Mouse (Mus musculus): ENCODE data around the gene Cmpk2. TPM values are rescaled to one million over a fixed set of nuclear protein-coding genes. Genes with fewer than 3 reads are reported as not detected.

The Cmpk2 gene
- polyA plus RNA-seq, 1 experiment from 2014 or later = 6.4 TPM

DNA sequence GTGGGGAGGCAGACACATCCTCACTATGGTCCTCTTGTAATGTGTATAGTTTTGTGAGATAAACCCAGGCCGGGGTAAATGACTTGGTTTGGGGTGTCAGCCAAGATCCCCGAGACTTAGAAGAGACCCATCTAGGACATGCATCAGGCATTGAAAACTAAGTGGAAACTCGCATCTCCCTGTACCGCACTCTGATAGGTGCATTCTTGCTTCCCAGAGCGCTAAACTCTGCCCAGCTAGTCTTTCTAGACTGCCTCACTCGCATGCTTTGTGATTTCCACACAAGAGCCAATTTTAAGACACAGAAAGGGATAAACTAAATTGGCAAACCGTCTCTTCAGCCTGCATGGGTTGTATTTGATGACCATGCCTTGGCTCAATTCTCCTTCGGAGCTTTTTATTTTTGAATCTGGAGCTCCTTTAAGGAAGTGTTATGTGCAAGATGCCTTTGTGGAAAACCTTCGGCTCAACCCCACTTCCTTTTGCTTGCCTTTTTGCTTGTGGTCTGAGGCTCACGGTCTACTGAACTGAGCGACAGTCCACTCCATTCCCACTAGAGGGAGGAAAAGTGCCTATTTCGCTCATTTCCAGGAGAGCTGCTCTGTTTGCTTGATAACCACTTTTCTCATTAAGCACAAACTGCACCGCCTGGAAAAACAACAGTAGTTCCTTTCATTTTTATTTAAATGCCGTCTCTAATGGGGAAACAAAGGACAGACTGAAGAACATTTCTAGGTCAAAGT, 19.0 kb downstream of the Cmpk2 start:
- DNase-seq (ENCODE audit: low spot score) (peak; percentile 77), ATAC-seq (replicated peaks; ENCODE audit: insufficient number of reproducible peaks, low FRiP score, low TSS enrichment, low read depth) (no peak)
- Histone ChIP-seq H3K27ac (replicated peaks; ENCODE audit: low read depth, low read length) (0 out of 2 replicates have a peak overlapping the region, but pooled peaks have one; percentile 2), H3K4me1 (ENCODE audit: control insufficient read depth, insufficient read depth, low read length) (no peaks in the 10 kb centered on the region), H3K27me3 (ENCODE audit: control insufficient read depth, insufficient read depth, low read length) (no peaks in the 10 kb centered on the region), H3K36me3 (replicated peaks; ENCODE audit: control insufficient read depth, insufficient read depth, low read depth, low read length) (no peaks in the 10 kb centered on the region), H3K4me2 (ENCODE audit: low read depth, low read length) (no peak overlapping the region), H3K9me3 (replicated peaks; ENCODE audit: control insufficient read depth, low read length) (no peaks in the 10 kb centered on the region), H3K4me3 (ENCODE audit: low read depth, low read length) (no peak overlapping the region), H3K9ac (replicated peaks; ENCODE audit: low read length) (no peak overlapping the region)
- 40% methylated on average over 14 of the region's 14 CpGs for WGBS

DNA sequence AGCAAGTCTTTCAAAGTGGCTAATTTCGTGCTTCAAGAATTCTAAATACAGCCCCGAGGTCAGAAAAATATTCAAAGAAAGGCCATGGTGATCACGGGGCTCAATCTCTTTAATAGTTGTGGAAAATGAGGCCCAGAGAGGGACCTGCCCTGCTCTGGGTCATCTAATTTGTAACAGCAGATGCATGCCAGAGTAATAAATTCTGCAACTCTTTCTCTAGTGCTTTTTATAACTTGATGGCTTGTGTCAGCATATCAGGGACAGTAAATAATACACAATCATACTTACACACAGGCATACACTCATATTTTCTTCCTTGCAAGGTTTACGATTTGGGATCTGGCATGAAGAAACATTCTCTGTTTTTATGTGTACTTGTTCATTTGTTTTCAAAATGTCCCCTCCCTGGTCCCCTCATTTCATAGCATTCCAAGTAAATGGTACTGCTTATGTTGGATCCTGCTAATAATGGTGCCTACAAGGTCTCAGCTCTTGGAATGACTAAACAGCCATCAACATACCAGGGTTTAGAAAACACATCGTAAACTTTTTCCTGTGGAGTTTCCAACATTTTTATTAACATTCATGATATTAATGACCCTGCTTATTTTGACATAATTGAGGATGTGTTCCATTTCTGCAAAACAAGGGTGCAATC, 19.7 kb downstream of the Cmpk2 start:
- ATAC-seq (replicated peaks; ENCODE audit: insufficient number of reproducible peaks, low FRiP score, low TSS enrichment, low read depth) (no peak), DNase-seq (ENCODE audit: low spot score) (no peak)
- Histone ChIP-seq H3K27me3 (ENCODE audit: control insufficient read depth, insufficient read depth, low read length) (no peaks in the 10 kb centered on the region), H3K4me3 (ENCODE audit: low read depth, low read length) (no peak overlapping the region), H3K4me2 (ENCODE audit: low read depth, low read length) (no peak overlapping the region), H3K9ac (replicated peaks; ENCODE audit: low read length) (no peak overlapping the region), H3K36me3 (replicated peaks; ENCODE audit: control insufficient read depth, insufficient read depth, low read depth, low read length) (no peaks in the 10 kb centered on the region), H3K4me1 (ENCODE audit: control insufficient read depth, insufficient read depth, low read length) (no peaks in the 10 kb centered on the region), H3K9me3 (replicated peaks; ENCODE audit: control insufficient read depth, low read length) (no peaks in the 10 kb centered on the region), H3K27ac (replicated peaks; ENCODE audit: low read depth, low read length) (no peak overlapping the region)
- 39% methylated on average over 5 of the region's 5 CpGs for WGBS

DNA sequence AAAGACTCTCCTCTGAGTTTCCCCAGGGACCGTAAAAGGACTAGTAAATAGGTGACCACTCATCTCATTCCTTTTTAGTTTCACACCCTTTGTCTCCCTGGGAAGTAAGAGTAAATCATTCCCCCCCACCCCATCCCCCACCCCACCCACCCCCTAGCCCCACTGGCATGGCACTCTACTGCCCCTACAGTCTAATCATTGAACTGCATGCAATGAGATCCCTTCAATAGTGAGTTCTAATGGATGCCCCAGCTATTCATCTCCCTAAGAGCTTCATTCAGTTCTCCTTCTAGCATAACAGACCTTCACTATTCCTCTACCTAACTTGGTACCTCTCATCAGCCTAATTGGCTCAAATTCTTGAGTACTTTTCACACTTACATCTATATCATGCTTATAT, 20.9 kb downstream of the Cmpk2 start:
- no peak overlapping the region for H3K4me2 ChIP-seq (ENCODE audit: low read depth, low read length)
- 93% methylated on average over 1 of the region's 1 CpGs for WGBS

DNA sequence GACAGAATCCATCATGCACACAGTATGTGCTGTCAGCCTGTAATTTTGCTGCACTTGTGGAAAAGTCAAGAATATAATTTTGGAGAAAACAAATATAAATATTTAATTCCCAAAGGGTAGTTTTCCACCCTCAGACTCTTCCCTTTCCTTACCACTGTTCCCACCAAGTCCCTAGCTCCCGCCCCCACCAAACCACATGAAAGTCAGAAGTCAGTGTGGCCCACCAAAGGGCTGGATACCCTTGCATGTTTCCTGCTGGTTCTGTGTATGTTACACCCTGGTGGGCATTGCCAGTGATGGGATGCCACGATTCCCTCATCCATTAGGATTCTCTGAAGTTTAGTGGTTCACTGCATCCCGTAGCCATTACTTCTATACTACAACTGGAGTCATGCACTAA, 32.0 kb downstream of the Cmpk2 start:
- no peak for DNase-seq (ENCODE audit: low spot score)
- H3K27me3 ChIP-seq (ENCODE audit: control insufficient read depth, insufficient read depth, low read length) = no peaks in the 10 kb centered on the region
- ATAC-seq (replicated peaks; ENCODE audit: insufficient number of reproducible peaks, low FRiP score, low TSS enrichment, low read depth) = no peak
- H3K9ac ChIP-seq (replicated peaks; ENCODE audit: low read length) = no peak overlapping the region
- 81% methylated on average over 3 of the region's 3 CpGs for WGBS
- H3K4me1 ChIP-seq (ENCODE audit: control insufficient read depth, insufficient read depth, low read length) = no peaks in the 10 kb centered on the region
- no peak overlapping the region for H3K27ac ChIP-seq (replicated peaks; ENCODE audit: low read depth, low read length)
- no peaks in the 10 kb centered on the region for H3K9me3 ChIP-seq (replicated peaks; ENCODE audit: control insufficient read depth, low read length)
- no peaks in the 10 kb centered on the region for H3K36me3 ChIP-seq (replicated peaks; ENCODE audit: control insufficient read depth, insufficient read depth, low read depth, low read length)
- H3K4me2 ChIP-seq (ENCODE audit: low read depth, low read length) = no peak overlapping the region
- no peak overlapping the region for H3K4me3 ChIP-seq (ENCODE audit: low read depth, low read length)

More for the DNA sequence above, 20.9 kb downstream of the Cmpk2 start:
- ATAC-seq (replicated peaks; ENCODE audit: insufficient number of reproducible peaks, low FRiP score, low TSS enrichment, low read depth) (no peak), DNase-seq (ENCODE audit: low spot score) (peak; percentile 18)
- H3K27ac ChIP-seq (replicated peaks; ENCODE audit: low read depth, low read length) = no peak overlapping the region
- H3K9ac ChIP-seq (replicated peaks; ENCODE audit: low read length) = no peak overlapping the region
- H3K27me3 ChIP-seq (ENCODE audit: control insufficient read depth, insufficient read depth, low read length) = no peaks in the 10 kb centered on the region
- no peaks in the 10 kb centered on the region for H3K36me3 ChIP-seq (replicated peaks; ENCODE audit: control insufficient read depth, insufficient read depth, low read depth, low read length)
- no peaks in the 10 kb centered on the region for H3K4me1 ChIP-seq (ENCODE audit: control insufficient read depth, insufficient read depth, low read length)
- H3K9me3 ChIP-seq (replicated peaks; ENCODE audit: control insufficient read depth, low read length) = no peaks in the 10 kb centered on the region
- H3K4me3 ChIP-seq (ENCODE audit: low read depth, low read length) = no peak overlapping the region

DNA sequence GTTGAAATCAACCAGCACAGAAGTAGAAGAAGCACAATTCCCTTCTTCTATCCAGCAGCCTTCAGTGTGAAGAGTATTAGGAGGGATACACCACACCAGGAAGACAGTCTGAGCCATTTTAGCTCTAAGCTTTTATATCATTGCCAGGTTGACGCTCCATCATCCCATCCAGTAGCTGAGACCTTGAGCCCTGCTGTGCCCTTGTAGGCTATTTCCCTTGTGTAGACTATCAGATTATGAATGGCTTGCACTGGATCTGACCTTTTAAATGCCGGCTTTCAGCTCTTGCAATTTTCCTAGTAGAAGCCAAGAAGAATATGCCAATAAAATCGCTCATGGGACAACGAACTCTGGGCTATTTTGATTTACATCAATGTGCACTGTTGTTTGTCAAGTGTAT, 42.0 kb downstream of the Cmpk2 start:
- DNase-seq (ENCODE audit: low spot score) (no peak), ATAC-seq (replicated peaks; ENCODE audit: insufficient number of reproducible peaks, low FRiP score, low TSS enrichment, low read depth) (no peak)
- Histone ChIP-seq H3K9me3 (replicated peaks; ENCODE audit: control insufficient read depth, low read length) (no peaks in the 10 kb centered on the region), H3K9ac (replicated peaks; ENCODE audit: low read length) (no peak overlapping the region), H3K4me2 (ENCODE audit: low read depth, low read length) (no peak overlapping the region), H3K27ac (replicated peaks; ENCODE audit: low read depth, low read length) (no peak overlapping the region), H3K27me3 (ENCODE audit: control insufficient read depth, insufficient read depth, low read length) (no peaks in the 10 kb centered on the region), H3K36me3 (replicated peaks; ENCODE audit: control insufficient read depth, insufficient read depth, low read depth, low read length) (no peaks in the 10 kb centered on the region), H3K4me3 (ENCODE audit: low read depth, low read length) (no peak overlapping the region), H3K4me1 (ENCODE audit: control insufficient read depth, insufficient read depth, low read length) (no peaks in the 10 kb centered on the region)
- WGBS = 91% methylated on average over 4 of the region's 4 CpGs

DNA sequence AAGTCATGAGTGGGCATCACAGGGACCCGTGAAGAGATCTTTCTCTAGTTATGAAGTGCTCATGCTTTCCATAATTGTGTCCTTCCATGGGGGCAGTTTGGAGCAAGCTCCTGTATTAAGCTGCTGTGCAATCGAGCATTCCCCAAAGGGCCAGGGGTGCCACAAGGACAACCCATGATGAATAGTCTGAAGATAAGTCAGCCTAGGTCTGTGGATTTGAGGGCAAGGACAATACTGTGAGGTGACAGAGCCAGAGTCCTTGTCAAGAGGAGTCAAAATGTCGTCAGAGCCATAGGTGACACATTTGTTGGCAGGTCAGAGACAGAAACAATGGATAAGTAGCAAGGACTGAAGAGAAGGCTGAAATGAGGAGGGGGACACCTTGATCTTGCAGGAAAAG, 49.2 kb downstream of the Cmpk2 start:
- Histone ChIP-seq H3K9me3 (replicated peaks; ENCODE audit: control insufficient read depth, low read length) (no peaks in the 10 kb centered on the region), H3K27me3 (ENCODE audit: control insufficient read depth, insufficient read depth, low read length) (no peaks in the 10 kb centered on the region), H3K9ac (replicated peaks; ENCODE audit: low read length) (no peak overlapping the region), H3K4me2 (ENCODE audit: low read depth, low read length) (no peak overlapping the region), H3K27ac (replicated peaks; ENCODE audit: low read depth, low read length) (no peak overlapping the region), H3K36me3 (replicated peaks; ENCODE audit: control insufficient read depth, insufficient read depth, low read depth, low read length) (no peaks in the 10 kb centered on the region), H3K4me3 (ENCODE audit: low read depth, low read length) (no peak overlapping the region), H3K4me1 (ENCODE audit: control insufficient read depth, insufficient read depth, low read length) (no peaks in the 10 kb centered on the region)
- DNase-seq (ENCODE audit: low spot score) = no peak
- WGBS = 73% methylated on average over 3 of the region's 3 CpGs
- no peak for ATAC-seq (replicated peaks; ENCODE audit: insufficient number of reproducible peaks, low FRiP score, low TSS enrichment, low read depth)

DNA sequence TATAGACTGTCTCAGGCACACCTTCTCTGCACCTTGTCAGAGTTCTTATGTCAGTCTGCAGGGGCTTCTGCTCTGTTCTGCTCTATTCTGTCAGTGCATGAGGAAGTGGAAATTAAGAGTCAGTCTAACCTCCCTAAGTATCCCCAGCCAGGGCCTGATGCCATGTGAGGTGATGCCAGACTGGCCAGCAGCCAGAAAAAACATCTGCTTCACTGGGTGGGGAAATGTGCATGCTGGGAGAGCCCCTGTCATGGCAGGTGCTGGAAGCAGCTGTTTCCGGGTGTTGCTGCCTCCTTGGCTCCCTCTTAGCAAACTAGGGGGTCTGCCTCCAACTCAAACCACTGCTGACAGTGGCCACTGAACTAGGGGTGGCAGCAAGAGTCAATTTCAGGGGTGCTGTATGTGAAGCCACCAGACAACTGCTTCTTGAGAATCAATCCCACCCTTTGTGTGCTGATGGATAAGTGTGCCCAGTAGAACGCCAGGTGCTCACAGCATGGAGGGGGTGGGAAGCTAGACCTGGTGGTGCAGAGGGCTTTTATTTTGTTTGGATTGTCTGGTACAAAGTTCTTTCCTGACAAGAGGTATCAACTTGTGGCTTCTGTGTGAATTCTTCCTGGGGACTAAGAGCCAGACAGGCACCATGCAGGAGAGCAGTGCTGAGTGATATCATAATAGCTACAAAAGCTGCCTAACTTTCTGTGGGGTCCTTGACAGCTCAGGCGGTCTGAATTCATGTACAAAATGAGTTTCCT, 56.1 kb downstream of the Cmpk2 start:
- H3K9me3 ChIP-seq (replicated peaks; ENCODE audit: control insufficient read depth, low read length) = no peaks in the 10 kb centered on the region
- no peaks in the 10 kb centered on the region for H3K36me3 ChIP-seq (replicated peaks; ENCODE audit: control insufficient read depth, insufficient read depth, low read depth, low read length)
- H3K4me3 ChIP-seq (ENCODE audit: low read depth, low read length) = no peak overlapping the region
- H3K4me2 ChIP-seq (ENCODE audit: low read depth, low read length) = no peak overlapping the region
- H3K27ac ChIP-seq (replicated peaks; ENCODE audit: low read depth, low read length) = no peak overlapping the region
- DNase-seq (ENCODE audit: low spot score) (peak; percentile 21), ATAC-seq (replicated peaks; ENCODE audit: insufficient number of reproducible peaks, low FRiP score, low TSS enrichment, low read depth) (no peak)
- H3K27me3 ChIP-seq (ENCODE audit: control insufficient read depth, insufficient read depth, low read length) = no peaks in the 10 kb centered on the region
- no peak overlapping the region for H3K9ac ChIP-seq (replicated peaks; ENCODE audit: low read length)
- 67% methylated on average over 3 of the region's 3 CpGs for WGBS
- no peaks in the 10 kb centered on the region for H3K4me1 ChIP-seq (ENCODE audit: control insufficient read depth, insufficient read depth, low read length)

DNA sequence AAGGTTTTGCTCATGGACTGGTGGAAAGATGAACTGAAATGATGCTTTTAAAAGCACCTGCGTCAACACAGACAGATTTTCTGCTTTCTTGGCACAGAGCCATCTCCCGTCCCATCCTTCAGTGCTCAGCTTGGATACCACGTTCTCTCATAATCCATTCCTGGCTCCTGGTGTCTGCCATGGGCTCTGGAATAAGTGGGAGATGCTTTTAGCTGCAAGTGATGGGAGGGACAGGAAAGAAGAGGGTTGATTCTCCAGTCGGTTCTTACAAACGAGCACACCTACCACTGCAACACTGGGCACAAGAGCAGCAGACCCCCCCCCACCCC, 56.7 kb downstream of the Cmpk2 start:
- Histone ChIP-seq H3K4me2 (ENCODE audit: low read depth, low read length) (no peak overlapping the region), H3K9me3 (replicated peaks; ENCODE audit: control insufficient read depth, low read length) (no peaks in the 10 kb centered on the region), H3K4me3 (ENCODE audit: low read depth, low read length) (no peak overlapping the region), H3K27ac (replicated peaks; ENCODE audit: low read depth, low read length) (no peak overlapping the region), H3K9ac (replicated peaks; ENCODE audit: low read length) (no peak overlapping the region), H3K36me3 (replicated peaks; ENCODE audit: control insufficient read depth, insufficient read depth, low read depth, low read length) (no peaks in the 10 kb centered on the region), H3K27me3 (ENCODE audit: control insufficient read depth, insufficient read depth, low read length) (no peaks in the 10 kb centered on the region), H3K4me1 (ENCODE audit: control insufficient read depth, insufficient read depth, low read length) (no peaks in the 10 kb centered on the region)
- whole genome bisulfite sequencing = 67% methylated on average over 5 of the region's 5 CpGs
- no peak for DNase-seq (ENCODE audit: low spot score)
- no peak for ATAC-seq (replicated peaks; ENCODE audit: insufficient number of reproducible peaks, low FRiP score, low TSS enrichment, low read depth)

All from embryonic facial prominence, embryonic 11.5 days (tissue).